Mouse (Mus musculus) 416B (cell line): Measurements from ENCODE around the gene Ndufs3.
A peak's percentile ranks its signal among the peaks of the same experiment; 100 is the strongest.

ENCODE experiments used
- DNase-seq: peaks from one replicate; pipeline ENCODE4 v3.0.0; 2011; ENCODE audit warnings: low read depth

Ndufs3 gene

GRCm38 (mm10) chr2:90904076-90904855, at the start of gene Ndufs3, which contains the start of gene Kbtbd4:
Ndufs3 (minus strand) TSS chr2:90904827.
Kbtbd4 (plus strand) TSS chr2:90904740.
- DNase-seq: peak; percentile 93

- DNase-seq: no peak
Measured at GRCm38 (mm10) chr2:90953461-90953860, 48.8 kb upstream of the Ndufs3 start.

GRCm38 (mm10) chr2:90950582-90951194, 46.1 kb upstream of the Ndufs3 start:
- DNase-seq: no peak

- DNase-seq: no peak
Measured at GRCm38 (mm10) chr2:90950149-90950548, 45.5 kb upstream of the Ndufs3 start.

GRCm38 (mm10) chr2:90941744-90942143, 37.1 kb upstream of the Ndufs3 start:
- no peak for DNase-seq

- DNase-seq: peak; percentile 76
Measured at GRCm38 (mm10) chr2:90940233-90941229, 35.9 kb upstream of the Ndufs3 start, which contains the start of gene Celf1. Celf1 (plus strand) TSS chr2:90940382.

GRCm38 (mm10) chr2:90939750-90940149, 35.1 kb upstream of the Ndufs3 start:
- DNase-seq: peak; percentile 40

- DNase-seq: no peak
Measured at GRCm38 (mm10) chr2:90938362-90938761, 33.7 kb upstream of the Ndufs3 start.

- DNase-seq: no peak
Measured at GRCm38 (mm10) chr2:90932273-90932672, 27.6 kb upstream of the Ndufs3 start.

GRCm38 (mm10) chr2:90931829-90932228, 27.2 kb upstream of the Ndufs3 start:
- no peak for DNase-seq

- no peak for DNase-seq
Measured at GRCm38 (mm10) chr2:90928566-90928965, 23.9 kb upstream of the Ndufs3 start.

GRCm38 (mm10) chr2:90922636-90923035, 18.0 kb upstream of the Ndufs3 start:
- peak; percentile 68 for DNase-seq

GRCm38 (mm10) chr2:90921178-90921577, 16.6 kb upstream of the Ndufs3 start:
- DNase-seq: no peak

GRCm38 (mm10) chr2:90917999-90918698, 13.5 kb upstream of the Ndufs3 start:
- peak; percentile 63 for DNase-seq

- peak; percentile 61 for DNase-seq
Measured at GRCm38 (mm10) chr2:90917233-90917998, 12.8 kb upstream of the Ndufs3 start.

GRCm38 (mm10) chr2:90916560-90917232, 12.1 kb upstream of the Ndufs3 start:
- DNase-seq: peak; percentile 70

- DNase-seq: no peak
Measured at GRCm38 (mm10) chr2:90915516-90915915, 10.9 kb upstream of the Ndufs3 start.

GRCm38 (mm10) chr2:90913671-90914070, 9.0 kb upstream of the Ndufs3 start:
- DNase-seq: peak; percentile 36

GRCm38 (mm10) chr2:90911668-90912067, 7.0 kb upstream of the Ndufs3 start:
- no peak for DNase-seq

GRCm38 (mm10) chr2:90910861-90911260, 6.2 kb upstream of the Ndufs3 start:
- DNase-seq: no peak
